Mouse (Mus musculus) liver, embryonic 16.5 days (tissue): ENCODE results near the gene Mgst2. TPM values are rescaled to one million over a fixed set of nuclear protein-coding genes. Genes with fewer than 3 reads are reported as not detected.

Experiments
- ATAC-seq: fragments of 200-750 bp; cut with Nextera tagmentation; 2 replicates; pipeline ENCODE4 v1.8.0; 2017; ENCODE audit warnings: low read depth, mild to moderate bottlenecking, moderate number of reproducible peaks, moderate library complexity
- H3K27ac ChIP-seq: fragments of 300-500 bp; sonication (generic); 2 replicates; pipeline ENCODE4 v1.5.1; 2014; ENCODE audit warnings: mild to moderate bottlenecking, low read length
- H3K27me3 ChIP-seq: fragments of 300-500 bp; sonication (generic); 2 replicates; pipeline ENCODE4 v1.6.1; 2014; ENCODE audit warnings: low read depth, low read length, mixed read lengths; ENCODE audit not compliant: control insufficient read depth, insufficient read depth
- H3K36me3 ChIP-seq: fragments of 300-500 bp; sonication (generic); 2 replicates; pipeline ENCODE4 v1.6.1; 2014; ENCODE audit warnings: mild to moderate bottlenecking; ENCODE audit not compliant: control insufficient read depth, insufficient read depth
- H3K4me1 ChIP-seq: fragments of 300-500 bp; sonication (generic); 2 replicates; pipeline ENCODE4 v1.6.1; 2014; ENCODE audit warnings: low read depth, low read length, mixed read lengths; ENCODE audit not compliant: control insufficient read depth
- H3K4me2 ChIP-seq: fragments of 300-500 bp; sonication (generic); 2 replicates; pipeline ENCODE4 v1.6.1; 2014; ENCODE audit warnings: low read depth, low read length, mixed read lengths
- H3K4me3 ChIP-seq: fragments of 300-500 bp; sonication (generic); 2 replicates; pipeline ENCODE4 v1.5.1; 2014; ENCODE audit warnings: low read depth, mild to moderate bottlenecking, low read length
- H3K9ac ChIP-seq: fragments of 300-500 bp; sonication (generic); 2 replicates; pipeline ENCODE4 v1.6.1; 2014; ENCODE audit warnings: low read depth, low read length
- H3K9me3 ChIP-seq: fragments of 300-500 bp; sonication (generic); replicated peaks from 2 replicates; pipeline ENCODE4 v1.6.1; 2016; ENCODE audit warnings: low read length; ENCODE audit not compliant: control insufficient read depth
- WGBS: fragments of 180-500 bp; shearing (Covaris S2); extraction: QIAGEN DNeasy Blood & Tissue Kit; methylation state at CpG from one replicate; pipeline ENCODE4 v1.1.7; 2014; ENCODE audit not compliant: insufficient replicate concordance; 5-methylcytosine and 5-hydroxymethylcytosine counted together
- polyA plus RNA-seq: library from polyadenylated mRNA; unstranded; fragments of >200 nt; fragmentation: Nextera tagmentation; extraction: Ambion mirVana; gene quantifications from 2 replicates; pipeline ENCODE4 v1.2.1, GENCODE M21; 2015

Mgst2 gene
- polyA plus RNA-seq, 1 experiment from 2014 or later, result 28.4 TPM

DNA sequence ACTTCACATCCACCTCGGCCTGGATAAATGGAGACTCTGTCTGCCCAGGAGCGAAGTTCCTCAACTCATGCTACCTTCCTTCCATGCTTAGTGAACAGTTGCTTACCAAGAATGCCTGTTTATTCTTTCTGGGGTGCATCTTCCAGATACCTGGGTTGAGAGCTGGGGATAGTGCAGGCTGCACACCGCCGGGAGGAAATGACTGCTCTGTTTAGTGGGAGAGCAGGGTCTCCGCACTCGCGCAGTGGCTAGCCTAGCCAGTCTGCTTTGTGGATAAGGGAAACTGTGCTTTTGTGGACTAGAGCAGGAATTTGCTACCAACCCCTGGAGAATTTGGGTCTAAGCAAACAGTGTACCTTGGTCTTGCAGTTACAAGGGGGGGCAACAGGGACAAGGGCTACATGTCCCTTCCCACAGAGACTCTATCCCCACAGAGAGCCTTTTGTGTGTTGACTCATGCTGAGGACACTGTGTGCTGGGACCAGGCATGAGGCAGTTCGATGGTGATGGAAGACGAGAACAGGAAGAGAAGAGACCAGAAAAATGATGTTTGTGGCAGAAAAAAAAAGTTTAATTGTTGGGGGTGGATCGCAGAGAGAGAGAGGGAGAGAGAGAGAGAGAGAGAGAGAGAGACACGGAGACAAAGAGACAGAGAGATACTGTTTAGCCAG is 1.9 kb downstream of the Mgst2 start:
- peak overlapping the region; percentile 25 for H3K4me2 ChIP-seq
- no peaks in the 10 kb centered on the region for H3K27me3 ChIP-seq
- peak overlapping the region; percentile 19; the same call in 1 of the 2 replicates for H3K9ac ChIP-seq
- H3K4me3 ChIP-seq, result peak overlapping the region; percentile 45
- H3K4me1 ChIP-seq, result peaks cover 30% of the 10 kb centered on the region
- no peaks in the 10 kb centered on the region for H3K36me3 ChIP-seq
- H3K9me3 ChIP-seq, result no peaks in the 10 kb centered on the region
- 27% methylated on average over 11 of the region's 11 CpGs for WGBS
- no peak for ATAC-seq
- peak overlapping the region; percentile 19 for H3K27ac ChIP-seq

DNA sequence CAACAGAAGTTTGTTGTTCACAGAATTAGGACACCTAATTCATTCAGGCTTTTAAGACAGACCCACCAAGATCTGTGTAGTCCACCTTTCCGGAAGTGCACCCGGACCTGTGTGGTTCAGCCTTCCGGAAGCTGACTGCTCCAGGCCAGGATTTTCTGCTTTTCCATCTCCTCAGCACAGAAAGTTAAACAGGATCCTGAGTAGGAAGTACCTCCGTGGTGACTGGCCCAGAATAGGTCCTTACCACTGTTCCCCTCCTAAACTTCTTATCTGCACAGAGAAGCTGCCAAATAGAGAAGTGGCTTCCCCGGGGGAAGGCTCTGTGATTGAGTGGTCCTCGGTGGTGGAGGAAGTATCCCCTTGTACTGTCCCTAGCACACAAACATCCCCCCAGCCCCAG is 2.4 kb downstream of the Mgst2 start:
- no peaks in the 10 kb centered on the region for H3K9me3 ChIP-seq
- H3K36me3 ChIP-seq, result no peaks in the 10 kb centered on the region
- peaks cover 30% of the 10 kb centered on the region for H3K4me1 ChIP-seq
- 0 out of 2 replicates have a peak overlapping the region, but pooled peaks have one; percentile 11 for H3K9ac ChIP-seq
- 13% methylated on average over 6 of the region's 6 CpGs for WGBS
- H3K4me3 ChIP-seq, result peak overlapping the region; percentile 45
- no peaks in the 10 kb centered on the region for H3K27me3 ChIP-seq
- peak overlapping the region; percentile 19 for H3K27ac ChIP-seq
- ATAC-seq, result no peak
- peak overlapping the region; percentile 25 for H3K4me2 ChIP-seq

DNA sequence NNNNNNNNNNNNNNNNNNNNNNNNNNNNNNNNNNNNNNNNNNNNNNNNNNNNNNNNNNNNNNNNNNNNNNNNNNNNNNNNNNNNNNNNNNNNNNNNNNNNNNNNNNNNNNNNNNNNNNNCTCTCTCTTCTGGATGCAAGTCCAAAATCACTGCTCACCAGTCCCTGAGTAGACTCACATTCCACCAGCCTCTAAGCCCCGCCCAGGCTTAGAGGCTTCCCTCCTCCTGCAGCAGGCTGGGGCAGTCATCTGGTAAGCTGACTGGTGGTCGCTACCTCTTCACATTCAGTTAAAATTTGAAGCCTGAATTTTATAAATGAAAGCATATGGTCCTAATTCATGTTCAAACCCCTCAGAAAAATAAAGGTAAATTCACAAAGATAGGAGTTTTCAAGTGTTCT is 8.4 kb downstream of the Mgst2 start:
- H3K27ac ChIP-seq, result no peak overlapping the region
- no peak overlapping the region for H3K9ac ChIP-seq
- no peaks in the 10 kb centered on the region for H3K36me3 ChIP-seq
- no peak overlapping the region for H3K4me3 ChIP-seq
- H3K4me2 ChIP-seq, result no peak overlapping the region
- H3K27me3 ChIP-seq, result no peaks in the 10 kb centered on the region
- no peak for ATAC-seq
- H3K9me3 ChIP-seq, result no peaks in the 10 kb centered on the region
- 66% methylated on average over 2 of the region's 2 CpGs for WGBS
- peaks cover 36% of the 10 kb centered on the region for H3K4me1 ChIP-seq

DNA sequence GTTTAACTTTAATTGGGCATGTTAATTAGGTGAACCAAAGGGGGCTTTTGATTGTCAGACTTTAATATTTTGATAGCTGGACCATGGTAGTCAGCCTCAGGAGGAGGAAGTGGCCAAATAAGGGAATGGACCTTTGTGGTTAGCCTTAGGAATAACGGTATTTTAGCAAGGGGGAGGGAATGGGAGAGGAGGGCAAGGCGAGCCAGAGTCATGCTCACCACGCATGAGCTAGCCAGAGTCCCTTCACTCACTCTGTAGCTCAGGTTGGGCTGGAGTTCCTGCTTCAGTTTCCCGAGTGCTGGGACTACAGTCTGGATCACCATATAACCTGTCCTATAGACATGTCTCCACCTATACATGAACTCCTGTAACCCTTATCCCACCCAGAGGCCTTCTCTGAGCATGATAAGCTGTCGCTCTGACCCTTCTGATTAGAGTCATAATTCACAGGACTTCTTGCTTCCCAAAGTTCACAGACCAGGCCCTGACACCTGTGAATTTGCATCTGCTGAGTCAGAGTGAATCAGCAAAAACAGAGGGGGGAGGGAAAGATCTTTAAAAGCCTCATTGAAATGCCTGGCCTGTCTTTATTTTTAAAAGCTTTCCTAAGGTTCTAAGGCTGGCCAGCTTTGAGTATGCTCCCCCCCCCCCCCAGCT is 10.4 kb downstream of the Mgst2 start:
- peak overlapping the region; percentile 75 for H3K27ac ChIP-seq
- ATAC-seq, result peak; percentile 90
- peak overlapping the region; percentile 4; the same call in 1 of the 2 replicates for H3K9ac ChIP-seq
- no peak overlapping the region for H3K4me3 ChIP-seq
- peak overlapping the region; percentile 41 for H3K4me2 ChIP-seq
- no peaks in the 10 kb centered on the region for H3K36me3 ChIP-seq
- 29% methylated on average over 5 of the region's 5 CpGs for WGBS
- H3K4me1 ChIP-seq, result peaks cover 38% of the 10 kb centered on the region
- no peaks in the 10 kb centered on the region for H3K27me3 ChIP-seq
- no peaks in the 10 kb centered on the region for H3K9me3 ChIP-seq

DNA sequence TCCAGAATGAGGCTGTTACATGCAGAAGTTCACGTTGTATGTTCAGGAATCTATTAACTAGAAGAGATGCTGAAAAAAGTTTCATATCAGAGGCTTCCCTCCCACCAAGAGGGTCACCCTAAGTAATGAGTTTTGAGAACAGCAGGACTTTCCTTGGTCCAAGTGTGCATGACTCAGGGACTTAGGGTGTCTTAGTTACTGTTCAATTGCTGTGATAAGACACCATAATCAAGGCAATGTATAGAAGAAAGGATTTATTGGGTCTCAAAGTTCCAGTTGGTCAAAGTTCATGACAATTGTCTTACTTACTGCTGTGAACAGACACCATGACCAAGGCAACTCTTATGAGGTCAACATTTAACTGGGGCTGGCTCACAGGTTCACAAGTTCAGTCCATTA is 10.9 kb downstream of the Mgst2 start:
- H3K4me3 ChIP-seq, result no peak overlapping the region
- H3K9me3 ChIP-seq, result no peaks in the 10 kb centered on the region
- 58% methylated on average over 1 of the region's 1 CpGs for WGBS
- H3K4me1 ChIP-seq, result peaks cover 38% of the 10 kb centered on the region
- H3K9ac ChIP-seq, result no peak overlapping the region
- ATAC-seq, result no peak
- H3K27me3 ChIP-seq, result no peaks in the 10 kb centered on the region
- H3K27ac ChIP-seq, result peak overlapping the region; percentile 51; the same call in 1 of the 2 replicates
- no peaks in the 10 kb centered on the region for H3K36me3 ChIP-seq
- H3K4me2 ChIP-seq, result peak overlapping the region; percentile 41

DNA sequence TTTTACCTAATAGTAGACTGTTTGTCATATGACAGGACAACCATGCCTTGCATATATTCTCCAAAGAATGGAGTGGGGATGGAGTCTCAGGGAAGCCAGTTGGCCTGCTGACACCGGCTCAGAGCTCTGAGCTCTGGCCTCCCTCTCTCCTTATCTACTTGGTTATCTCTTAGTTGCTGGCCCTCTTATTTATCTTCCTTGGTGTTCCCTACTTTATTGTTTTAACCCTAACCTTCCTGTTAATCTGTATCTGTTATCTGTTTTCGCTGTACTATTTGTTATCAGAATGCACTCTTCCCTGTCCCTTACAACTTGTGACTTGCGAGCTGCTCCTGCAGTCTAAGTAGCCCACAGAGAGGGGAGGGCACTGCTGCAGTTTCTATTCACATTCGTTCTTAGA is 12.5 kb downstream of the Mgst2 start:
- Histone ChIP-seq H3K4me3 (no peak overlapping the region), H3K4me2 (no peak overlapping the region), H3K27ac (no peak overlapping the region), H3K27me3 (no peaks in the 10 kb centered on the region), H3K9me3 (no peaks in the 10 kb centered on the region), H3K4me1 (peaks cover 38% of the 10 kb centered on the region), H3K9ac (no peak overlapping the region), H3K36me3 (no peaks in the 10 kb centered on the region)
- no peak for ATAC-seq
- 20% methylated on average over 4 of the region's 4 CpGs for WGBS

DNA sequence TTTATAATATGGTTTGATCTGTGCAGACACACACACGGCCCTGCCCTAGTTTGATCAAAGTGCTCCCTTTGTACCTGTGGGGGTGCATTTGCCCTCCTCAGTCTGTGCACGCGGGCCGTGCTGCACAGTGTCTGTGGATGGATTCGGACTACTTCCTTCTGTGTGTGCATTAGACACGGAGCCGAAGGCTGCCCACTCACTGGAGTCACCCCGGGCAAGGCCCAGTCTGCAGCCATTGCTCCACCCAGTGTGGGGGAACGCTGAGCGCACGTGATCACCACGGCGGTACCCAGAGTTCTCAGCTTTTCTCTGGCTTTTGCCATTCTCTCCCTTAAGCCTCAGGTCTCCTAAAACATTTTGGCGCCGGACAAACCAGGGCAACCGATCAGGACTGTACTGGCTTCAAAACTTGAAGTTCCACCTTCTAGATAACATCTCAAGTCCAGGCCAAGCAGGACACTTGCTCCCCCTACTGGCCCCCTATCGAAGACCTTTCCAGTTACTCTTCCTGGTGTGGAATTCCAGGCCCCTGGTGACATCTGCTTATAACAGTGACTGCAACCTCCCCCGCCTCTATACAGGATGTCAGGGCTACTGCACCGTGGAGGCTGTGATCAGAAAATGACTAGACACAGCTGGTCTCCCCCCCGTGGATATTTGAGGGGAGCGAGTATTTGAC is 13.4 kb downstream of the Mgst2 start:
- H3K27ac ChIP-seq, result no peak overlapping the region

DNA sequence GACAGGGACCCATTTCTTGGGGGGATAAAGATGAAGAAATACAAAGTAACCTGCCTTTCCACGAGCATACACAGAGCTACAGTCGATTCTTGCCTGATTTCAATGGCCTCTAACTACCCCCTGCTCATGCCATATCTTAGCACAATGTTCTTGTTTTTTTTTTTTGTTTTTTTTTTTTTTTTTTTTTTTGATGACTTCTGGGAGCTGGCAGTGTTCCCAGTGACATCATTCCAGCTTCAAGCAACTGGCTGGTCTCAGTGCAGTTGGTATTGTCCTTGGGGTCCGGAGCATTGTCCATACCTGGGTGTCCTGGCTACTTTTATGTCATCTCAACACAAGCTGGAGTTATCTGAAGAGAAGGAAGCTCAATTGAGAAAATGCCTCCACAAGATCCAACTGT is 14.8 kb downstream of the Mgst2 start:
- no peak overlapping the region for H3K27ac ChIP-seq
- H3K9ac ChIP-seq, result no peak overlapping the region
- H3K4me1 ChIP-seq, result peaks cover 36% of the 10 kb centered on the region
- no peaks in the 10 kb centered on the region for H3K27me3 ChIP-seq
- no peaks in the 10 kb centered on the region for H3K36me3 ChIP-seq
- no peak overlapping the region for H3K4me2 ChIP-seq
- WGBS, result 49% methylated on average over 3 of the region's 3 CpGs
- H3K4me3 ChIP-seq, result no peak overlapping the region
- no peak for ATAC-seq
- H3K9me3 ChIP-seq, result no peaks in the 10 kb centered on the region

More for the DNA sequence above, 13.4 kb downstream of the Mgst2 start:
- Histone ChIP-seq H3K36me3 (no peaks in the 10 kb centered on the region), H3K4me2 (no peak overlapping the region), H3K9ac (no peak overlapping the region), H3K27me3 (no peaks in the 10 kb centered on the region), H3K4me1 (peaks cover 38% of the 10 kb centered on the region), H3K4me3 (no peak overlapping the region), H3K9me3 (no peaks in the 10 kb centered on the region)
- no peak for ATAC-seq
- 63% methylated on average over 21 of the region's 21 CpGs for WGBS

DNA sequence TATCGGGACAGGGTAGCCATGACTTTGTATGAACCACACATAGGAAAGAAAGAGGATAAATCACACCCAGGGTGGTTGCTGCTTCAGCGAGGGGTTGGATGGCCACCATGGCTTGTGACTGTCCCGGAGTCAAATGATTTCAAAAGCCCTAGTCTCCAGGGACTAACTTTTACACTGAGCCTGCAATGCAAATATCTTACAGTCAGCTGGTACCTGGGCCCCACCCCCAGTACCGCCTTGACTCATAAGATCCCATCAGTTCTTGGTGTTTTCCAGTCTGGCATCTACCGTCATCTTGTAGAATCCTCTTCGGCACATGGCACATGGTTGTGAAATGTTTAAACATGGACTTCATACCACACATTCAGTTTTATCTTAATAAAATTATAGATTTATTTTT is 25.4 kb downstream of the Mgst2 start:
- no peak for ATAC-seq
- Histone ChIP-seq H3K27me3 (no peaks in the 10 kb centered on the region), H3K9ac (no peak overlapping the region), H3K4me1 (peaks cover 11% of the 10 kb centered on the region), H3K36me3 (no peaks in the 10 kb centered on the region), H3K4me2 (no peak overlapping the region), H3K27ac (no peak overlapping the region), H3K9me3 (no peaks in the 10 kb centered on the region), H3K4me3 (no peak overlapping the region)
- 77% methylated on average over 6 of the region's 6 CpGs for WGBS
